Mouse (Mus musculus) lung, postnatal 0 days (tissue): ENCODE measurements around the gene Ears2.
A peak's percentile ranks its signal among the peaks of the same experiment; 100 is the strongest.

Experiments used
- CTCF ChIP-seq: IDR thresholded peaks from 2 replicates; pipeline ENCODE4 v1.5.1; 2016; ENCODE audit warnings: antibody characterized with exemption, mild to moderate bottlenecking
- EP300 ChIP-seq: IDR thresholded peaks from 2 replicates; pipeline ENCODE4 v1.6.1; 2016; ENCODE audit warnings: antibody characterized with exemption, mild to moderate bottlenecking, control low read depth

DNA sequence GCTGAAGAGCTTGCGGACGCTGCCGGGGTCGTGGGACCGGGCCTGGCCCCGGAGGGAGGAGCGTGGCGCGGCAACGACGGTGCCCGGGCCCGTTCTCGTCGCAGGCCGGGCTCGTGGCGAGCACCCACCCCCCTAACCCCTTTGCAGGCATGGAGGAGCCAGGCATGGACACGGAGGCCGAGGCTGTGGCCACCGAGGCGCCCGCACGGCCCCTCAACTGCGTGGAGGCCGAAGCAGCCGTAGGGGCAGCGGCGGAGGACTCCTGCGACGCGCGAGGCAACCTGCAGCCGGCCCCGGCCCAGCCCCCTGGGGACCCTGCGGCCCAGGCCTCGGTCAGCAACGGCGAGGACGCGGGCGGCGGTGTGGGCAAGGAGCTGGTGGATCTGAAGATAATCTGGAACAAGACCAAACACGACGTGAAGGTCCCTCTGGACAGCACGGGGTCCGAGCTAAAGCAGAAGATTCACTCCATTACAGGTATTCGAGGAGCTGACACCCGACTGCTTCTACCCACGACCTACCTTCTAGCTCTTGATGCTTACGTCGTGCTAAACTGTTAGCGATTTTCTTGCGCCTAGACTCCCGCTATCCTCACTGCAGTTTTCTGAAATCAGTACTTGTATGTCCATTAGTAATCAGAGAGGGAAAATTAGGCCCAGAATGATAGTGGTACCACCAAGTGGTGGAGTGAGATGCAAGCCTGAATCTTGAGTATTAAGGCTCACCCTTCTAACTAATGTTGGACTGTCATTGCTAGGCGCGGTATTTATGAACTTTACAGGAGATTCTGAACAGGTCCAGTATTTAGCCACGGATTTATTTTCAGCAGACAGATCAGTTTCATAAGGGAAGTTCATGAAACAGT lies 686 bp upstream of the Ears2 start:
- TF ChIP-seq CTCF (peak; percentile 52), EP300 (no peak)
